Mouse (Mus musculus) ES-Bruce4 (cell line): ENCODE data around the gene Psmd1.

Experiments used
- CTCF ChIP-seq: IDR thresholded peaks from one replicate; pipeline ENCODE4 v1.8.1; 2011; ENCODE audit warnings: low read depth, low read length
- EP300 ChIP-seq: IDR thresholded peaks from 2 replicates; pipeline ENCODE4 v1.6.1; 2011; ENCODE audit warnings: low read depth, low read length; ENCODE audit not compliant: insufficient read depth
- POLR2A ChIP-seq: IDR thresholded peaks from one replicate; pipeline ENCODE4 v1.8.1; 2011; ENCODE audit warnings: low read length; ENCODE audit not compliant: insufficient read depth

DNA sequence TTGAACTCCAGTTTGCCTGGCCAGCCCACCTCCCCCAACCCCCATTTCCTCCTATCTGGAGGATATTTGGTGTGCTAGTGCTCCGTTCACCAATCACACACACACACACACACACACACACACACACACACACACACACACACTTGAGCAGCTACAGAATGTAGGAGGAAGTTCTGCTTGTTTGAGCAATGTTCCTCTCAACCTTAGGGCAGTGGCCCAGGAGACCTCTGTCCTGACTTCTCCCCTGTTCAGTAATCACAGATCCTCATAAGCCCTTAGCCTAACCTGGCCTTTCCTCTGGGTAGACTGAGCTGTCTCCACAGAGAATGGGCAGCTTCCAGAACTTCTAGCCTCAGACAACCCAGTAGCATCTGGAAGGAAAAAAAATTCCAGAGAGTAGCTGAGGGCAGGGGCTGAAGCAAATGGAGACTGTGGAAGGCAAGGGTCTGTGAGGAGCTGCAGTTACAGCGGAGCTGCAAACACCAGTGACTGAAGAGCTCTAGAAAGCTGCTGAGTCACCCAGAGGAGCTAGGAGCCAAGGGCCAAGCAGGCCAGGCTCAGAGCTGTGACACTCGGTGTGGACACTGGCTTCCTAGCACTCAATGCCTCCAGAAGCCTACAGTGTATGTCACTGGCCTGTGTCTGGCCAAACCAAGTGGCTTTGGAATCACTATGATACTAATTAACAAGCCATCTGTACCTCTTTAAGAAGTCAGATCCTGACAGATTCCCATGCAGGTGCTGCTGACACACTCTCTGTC is 25.8 kb upstream of the Psmd1 start:
- no peak for TF ChIP-seq CTCF
- no peak for TF ChIP-seq POLR2A
- TF ChIP-seq EP300, result no peak
